Mouse (Mus musculus) activated CD4-positive, CD25-positive, alpha-beta regulatory T cell, adult 9 weeks (primary cell): Measurements from ENCODE around the gene Olfr1425. TPM values are rescaled to one million over a fixed set of nuclear protein-coding genes. Genes with fewer than 3 reads are reported as not detected.

Source experiments
- polyA plus RNA-seq: library from polyadenylated mRNA; unstranded; fragments of 100-300 nt; shearing (Covaris generic); gene quantifications from one replicate; pipeline ENCODE4 v1.2.1, GENCODE M21; 2017

Olfr1425 gene
- polyA plus RNA-seq: not detected

DNA sequence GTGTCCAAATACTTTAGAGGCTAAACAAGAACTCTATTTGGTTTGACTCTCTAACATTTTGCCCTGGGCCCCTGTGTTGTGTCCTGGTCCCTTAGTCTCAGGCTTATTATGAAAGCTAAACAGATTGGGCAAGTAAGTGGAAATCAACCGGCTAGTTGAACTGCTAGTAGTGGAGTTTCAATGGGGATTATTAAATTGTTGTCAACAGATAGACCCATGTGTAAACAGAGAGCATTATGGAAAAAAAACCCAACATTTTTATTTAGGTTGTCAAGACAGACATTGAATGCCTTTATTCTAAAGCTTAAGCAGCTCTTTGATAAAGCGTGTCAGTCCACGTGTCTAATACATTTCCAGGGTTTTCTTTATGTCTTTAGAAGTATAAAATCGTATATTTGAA, at the start of gene Olfr1425:
Gene Olfr1425 (minus strand): TSS at position 101 of the 400 bp plus-strand sequence.

GRCm38 (mm10) chr19:12123103-12123502, 45.6 kb upstream of the Olfr1425 start, which contains the start of gene Olfr76:
TSS of gene Olfr76 (minus strand) at chr19:12123203.

DNA sequence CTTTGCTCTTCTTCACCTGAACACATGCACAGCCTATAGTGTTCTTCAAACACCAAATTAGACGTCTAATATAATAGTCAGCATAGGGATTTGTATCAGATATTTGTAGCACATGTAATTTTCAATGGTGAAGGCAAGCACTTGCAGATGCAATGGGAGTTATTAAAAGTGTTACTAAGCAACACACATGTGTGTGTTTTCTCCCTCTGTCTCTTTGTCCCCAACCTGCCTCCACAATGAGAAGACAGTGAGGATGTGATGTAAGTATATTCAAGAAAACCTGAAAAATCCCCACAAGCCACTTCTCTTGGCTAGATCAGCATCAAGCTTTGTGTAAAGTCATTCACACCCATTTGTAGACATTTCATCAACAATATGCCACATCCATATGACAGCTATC, 38.3 kb upstream of the Olfr1425 start, which contains the start of gene Olfr1428:
Gene Olfr1428 (minus strand): TSS at position 101 of the 400 bp plus-strand sequence.

DNA sequence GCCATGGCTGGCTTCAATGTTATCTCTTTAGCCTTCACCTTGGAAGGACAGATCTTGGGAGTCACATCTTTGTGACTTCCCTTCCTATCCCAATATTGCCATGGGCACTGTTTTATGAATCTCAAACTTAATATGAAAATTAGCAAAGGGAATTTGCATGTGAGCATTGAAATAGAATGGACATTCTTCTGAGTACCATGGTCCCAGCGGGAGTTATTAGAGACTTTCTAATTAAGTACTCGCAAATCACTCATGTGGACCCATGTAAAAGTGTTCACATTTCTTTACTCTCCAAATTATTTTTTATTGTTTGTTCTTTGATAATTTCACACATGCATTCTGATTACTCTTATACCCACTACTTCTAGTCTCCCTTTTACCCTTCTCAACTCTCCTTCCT, 25.7 kb upstream of the Olfr1425 start, which contains the start of gene Olfr1427:
Gene Olfr1427 (minus strand): TSS at position 101 of the 400 bp plus-strand sequence.

GRCm38 (mm10) chr19:12091913-12092312, 14.4 kb upstream of the Olfr1425 start, which contains the start of gene Olfr1426:
TSS of gene Olfr1426 (minus strand) at chr19:12092013.

DNA sequence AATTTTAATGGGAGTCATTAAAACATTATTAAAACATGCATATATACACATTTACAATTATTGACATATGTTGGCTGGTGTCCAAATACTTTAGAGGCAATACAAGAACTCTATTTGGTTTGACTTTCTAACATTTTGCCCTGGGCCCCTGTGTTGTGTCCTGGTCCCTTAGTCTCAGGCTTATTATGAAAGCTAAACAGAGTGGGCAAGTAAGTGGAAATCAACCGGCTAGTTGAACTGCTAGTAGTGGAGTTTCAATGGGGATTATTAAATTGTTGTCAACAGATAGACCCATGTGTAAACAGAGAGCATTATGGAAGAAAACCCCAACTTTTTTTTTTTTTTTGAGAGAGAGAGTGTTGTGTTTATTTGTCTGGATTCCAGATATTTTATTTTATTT, 14.9 kb downstream of the Olfr1425 start, which contains the start of gene Olfr1424:
Gene Olfr1424 (minus strand): TSS at position 101 of the 400 bp plus-strand sequence.

GRCm38 (mm10) chr19:12041217-12041616, 36.3 kb downstream of the Olfr1425 start, which contains the start of gene Olfr1423:
TSS of gene Olfr1423 (minus strand) at chr19:12041317.

Other genes with a start within 250 kb of the Olfr1425 start
- not detected for gene Olfr1417, start 238.5 kb downstream of the Olfr1425 start, polyA plus RNA-seq
- not detected for gene Olfr1418, start 216.7 kb downstream of the Olfr1425 start, polyA plus RNA-seq
- gene Olfr1419, start 202.6 kb downstream of the Olfr1425 start, polyA plus RNA-seq: not detected
- not detected for gene Olfr1420, start 191.2 kb downstream of the Olfr1425 start, polyA plus RNA-seq
- gene Patl1, start 165.3 kb downstream of the Olfr1425 start, polyA plus RNA-seq: 19.2 TPM
- gene Osbp, start 111.8 kb downstream of the Olfr1425 start, polyA plus RNA-seq: 3.2 TPM
- gene Olfr1423, start 36.4 kb downstream of the Olfr1425 start, polyA plus RNA-seq: 0.05 TPM
- not detected for gene Olfr1424, start 15.0 kb downstream of the Olfr1425 start, polyA plus RNA-seq
- gene Olfr1426, start 14.3 kb upstream of the Olfr1425 start, polyA plus RNA-seq: not detected
- not detected for gene Olfr1427, start 25.6 kb upstream of the Olfr1425 start, polyA plus RNA-seq
- gene Olfr1428, start 38.2 kb upstream of the Olfr1425 start, polyA plus RNA-seq: not detected
- gene Olfr76, start 45.5 kb upstream of the Olfr1425 start, polyA plus RNA-seq: not detected
- 0.22 TPM for gene Olfr1555-ps1, start 92.4 kb upstream of the Olfr1425 start, polyA plus RNA-seq
- gene Olfr1431, start 122.9 kb upstream of the Olfr1425 start, polyA plus RNA-seq: not detected
- gene Olfr1432, start 154.9 kb upstream of the Olfr1425 start, polyA plus RNA-seq: not detected
- not detected for gene Olfr262, start 163.9 kb upstream of the Olfr1425 start, polyA plus RNA-seq
- gene Olfr235, start 183.3 kb upstream of the Olfr1425 start, polyA plus RNA-seq: not detected
- not detected for gene Olfr1434, start 202.1 kb upstream of the Olfr1425 start, polyA plus RNA-seq
- gene Olfr1436, start 221.4 kb upstream of the Olfr1425 start, polyA plus RNA-seq: not detected
- not detected for gene Olfr1437, start 247.4 kb upstream of the Olfr1425 start, polyA plus RNA-seq